Comparison of ENCODE assay signal across 33 mouse cellular contexts in genomic region chr11:70639976-70640375, GRCm38 (mm10). TPM values are rescaled to one million over a fixed set of nuclear protein-coding genes. Genes with fewer than 3 reads are reported as not detected.
A peak's percentile ranks its signal among the peaks of the same experiment; 100 is the strongest.
DNase-seq lines count a peak whose midpoint lies in the region; ATAC-seq and TF ChIP-seq lines count a peak whose summit lies in the region.
"Had no signal": no experiment of that assay in that cellular context is flagged by ENCODE, and none has a peak within 500 bp of the region (broad histone marks: within the 10 kb centered on the region; RNA-seq: fewer than 3 reads in every experiment).

No protein-coding gene starts in this region.

- TF ChIP-seq EP300 in lung, postnatal 0 days (IDR thresholded peaks at IDR 0.05): peak; percentile 33; the same call in 1 of the 2 replicates

- no peak for TF ChIP-seq CTCF in lung, postnatal 0 days (IDR thresholded peaks at IDR 0.05)

- H3K27me3 ChIP-seq in heart, embryonic 13.5 days (replicated peaks): no peaks in the 10 kb centered on the region
- no peaks in the 10 kb centered on the region for H3K27me3 ChIP-seq in lung, postnatal 0 days (replicated peaks; ENCODE audit: insufficient read depth, low read length)
- no peaks in the 10 kb centered on the region for H3K27me3 ChIP-seq in liver, embryonic 13.5 days
- no peaks in the 10 kb centered on the region for H3K27me3 ChIP-seq in myocyte (ENCODE audit: control insufficient read depth, insufficient read depth, insufficient read length)
- H3K27me3 ChIP-seq: embryonic facial prominence, embryonic 15.5 days; forebrain, embryonic 13.5 days; heart, embryonic 12.5 days; limb, embryonic 15.5 days; neural tube, embryonic 12.5 days had no signal

- H3K9ac ChIP-seq in heart, embryonic 13.5 days: no peak overlapping the region
- H3K9ac ChIP-seq in lung, postnatal 0 days (replicated peaks; ENCODE audit: low read depth): no peak overlapping the region
- peak overlapping the region; percentile 67 for H3K9ac ChIP-seq in liver, embryonic 13.5 days
- H3K9ac ChIP-seq: embryonic facial prominence, embryonic 15.5 days; forebrain, embryonic 13.5 days; heart, embryonic 12.5 days; hindbrain, embryonic 14.5 days; limb, embryonic 15.5 days; lung, embryonic 14.5 days; neural tube, embryonic 12.5 days had no signal

- 72% methylated on average over 8 of the region's 8 CpGs for WGBS in heart, embryonic 13.5 days
- 50% methylated on average over 8 of the region's 8 CpGs for WGBS in lung, postnatal 0 days
- WGBS in liver, embryonic 13.5 days (ENCODE audit: insufficient replicate concordance): 69% methylated on average over 8 of the region's 8 CpGs

- peaks cover 24% of the 10 kb centered on the region for H3K36me3 ChIP-seq in heart, embryonic 13.5 days
- H3K36me3 ChIP-seq in lung, postnatal 0 days (ENCODE audit: insufficient read depth, low read length): peaks cover 11% of the 10 kb centered on the region; the same call in 1 of the 2 replicates
- peaks cover 11% of the 10 kb centered on the region for H3K36me3 ChIP-seq in liver, embryonic 13.5 days
- peaks cover 9% of the 10 kb centered on the region for H3K36me3 ChIP-seq in myocyte (ENCODE audit: control insufficient read depth, insufficient read depth)

- no peaks in the 10 kb centered on the region for H3K79me2 ChIP-seq in myocyte (ENCODE audit: control insufficient read depth, insufficient read depth)

- no peaks in the 10 kb centered on the region for H3K9me3 ChIP-seq in heart, embryonic 13.5 days
- H3K9me3 ChIP-seq in lung, postnatal 0 days (ENCODE audit: low read length): no peaks in the 10 kb centered on the region
- H3K9me3 ChIP-seq in liver, embryonic 13.5 days (replicated peaks): no peaks in the 10 kb centered on the region
- H3K9me3 ChIP-seq: embryonic facial prominence, embryonic 10.5 days; embryonic facial prominence, embryonic 15.5 days; forebrain, embryonic 13.5 days; heart, embryonic 12.5 days; limb, embryonic 10.5 days; limb, embryonic 15.5 days; midbrain, embryonic 10.5 days; neural tube, embryonic 12.5 days had no signal

- H3K4me3 ChIP-seq in heart, embryonic 13.5 days: no peak overlapping the region
- H3K4me3 ChIP-seq in lung, postnatal 0 days (ENCODE audit: low read depth, low read length): no peak overlapping the region
- H3K4me3 ChIP-seq in liver, embryonic 13.5 days (replicated peaks): peak overlapping the region; percentile 39; the same call in 1 of the 2 replicates
- H3K4me3 ChIP-seq in myocyte: no peak overlapping the region
- H3K4me3 ChIP-seq: embryonic facial prominence, embryonic 10.5 days; embryonic facial prominence, embryonic 15.5 days; forebrain, embryonic 13.5 days; heart, embryonic 12.5 days; limb, embryonic 10.5 days; limb, embryonic 15.5 days; midbrain, embryonic 10.5 days; neural tube, embryonic 12.5 days had no signal

- peaks cover 20% of the 10 kb centered on the region for H3K4me1 ChIP-seq in heart, embryonic 13.5 days
- peaks cover 7% of the 10 kb centered on the region; the same call in 1 of the 2 replicates for H3K4me1 ChIP-seq in lung, postnatal 0 days (ENCODE audit: insufficient read depth, low read depth, low read length)
- peaks cover 60% of the 10 kb centered on the region for H3K4me1 ChIP-seq in liver, embryonic 13.5 days (replicated peaks)
- H3K4me1 ChIP-seq: embryonic facial prominence, embryonic 10.5 days; forebrain, embryonic 13.5 days; limb, embryonic 15.5 days; midbrain, embryonic 10.5 days had no signal

- H3K27ac ChIP-seq in heart, embryonic 13.5 days (replicated peaks): 0 out of 2 replicates have a peak overlapping the region, but pooled peaks have one; percentile 77
- no peak overlapping the region; the same call in 1 of the 2 replicates for H3K27ac ChIP-seq in lung, postnatal 0 days (ENCODE audit: low read length)
- H3K27ac ChIP-seq in liver, embryonic 13.5 days: peak overlapping the region; percentile 89; the same call in 1 of the 2 replicates
- H3K27ac ChIP-seq: embryonic facial prominence, embryonic 10.5 days; embryonic facial prominence, embryonic 15.5 days; forebrain, embryonic 13.5 days; hindbrain, embryonic 14.5 days; limb, embryonic 10.5 days; limb, embryonic 15.5 days; macrophage; midbrain, embryonic 10.5 days; neural tube, embryonic 12.5 days had no signal

- DNase-seq in heart, adult 18-20 months: no peak
- peak; percentile 65 for DNase-seq in lung, postnatal 0 days (ENCODE audit: low spot score)
- no peak for DNase-seq in lung, postnatal 25 days (ENCODE audit: low spot score)
- no peak for DNase-seq in liver, embryonic 13.5 days
- no peak for DNase-seq in testis, postnatal 14 days (ENCODE audit: low spot score)
- DNase-seq: B cell, adult 2 months; cerebellum, adult 2 months; cerebellum, postnatal 25 days; gastrocnemius, postnatal 10 days; kidney, adult 9 months; kidney, postnatal 10 days; layer of hippocampus, adult 9-11 months; lung, embryonic 14.5 days; right cerebral cortex, adult 18-20 months; spleen, adult 18-20 months; thymus, adult 18-20 months; thymus, postnatal 25 days had no signal

- no peak for TF ChIP-seq POLR2A in myocyte (IDR thresholded peaks at IDR 0.05; ENCODE audit: insufficient read length, low read depth)

- H3K4me2 ChIP-seq in heart, embryonic 13.5 days: no peak overlapping the region
- no peak overlapping the region for H3K4me2 ChIP-seq in lung, postnatal 0 days (replicated peaks; ENCODE audit: low read depth, low read length)
- H3K4me2 ChIP-seq in liver, embryonic 13.5 days: peak overlapping the region; percentile 65
- H3K4me2 ChIP-seq in myocyte (ENCODE audit: low read depth): no peak overlapping the region
- H3K4me2 ChIP-seq: embryonic facial prominence, embryonic 15.5 days; forebrain, embryonic 13.5 days; hindbrain, embryonic 14.5 days; limb, embryonic 15.5 days; lung, embryonic 14.5 days; neural tube, embryonic 12.5 days had no signal

- ATAC-seq in heart, embryonic 13.5 days (ENCODE audit: extremely low read depth, insufficient number of reproducible peaks, low FRiP score, low TSS enrichment): no peak
- peak; percentile 74 for ATAC-seq in lung, postnatal 0 days
- no peak for ATAC-seq in liver, embryonic 13.5 days (ENCODE audit: low read depth)
- ATAC-seq: forebrain, embryonic 13.5 days; intestine, postnatal 0 days; midbrain, embryonic 16.5 days had no signal

- no peak overlapping the region for H3ac ChIP-seq in myocyte (ENCODE audit: control insufficient read depth, insufficient read length)

TF ChIP-seq in myocyte, 11 proteins besides CTCF, POLR2A, EP300 and RAD21:
- TF ChIP-seq SRF (IDR thresholded peaks at IDR 0.05; ENCODE audit: control insufficient read depth, insufficient read length, low read depth) (no peak), CEBPB (IDR thresholded peaks at IDR 0.05; ENCODE audit: insufficient read depth, poor library complexity, severe bottlenecking) (0 out of 2 replicates have a peak, but pooled peaks have one; percentile 36), POLR2AphosphoS2 (IDR thresholded peaks at IDR 0.05; ENCODE audit: insufficient read length, low read depth) (peak; percentile 43), MAX (IDR thresholded peaks at IDR 0.05; ENCODE audit: low read depth) (no peak), TCF3 (IDR thresholded peaks at IDR 0.05; ENCODE audit: insufficient read length, low read depth) (no peak)
TF ChIP-seq in myocyte: peak in this region for 2.

RNA-seq across cellular contexts. Expression of gene Gp1ba, which starts 1.1 kb away (rescaled TPM):
- polyA plus RNA-seq in heart, embryonic 13.5 days (2015; fragmentation: Nextera tagmentation; extraction: Ambion mirVana): 0.86 and 1.0 TPM in 2 replicates
- total RNA-seq in heart, adult 18-20 months (2021): under 1 TPM; 0.21 to 0.35 TPM
- 0.55 and 0.66 TPM in 2 replicates for polyA plus RNA-seq in lung, postnatal 0 days (2015; fragmentation: Nextera tagmentation; extraction: Ambion mirVana)
- 2.8 and 4.7 TPM in 2 replicates for polyA plus RNA-seq in liver, embryonic 13.5 days (2015; fragmentation: Nextera tagmentation; extraction: Ambion mirVana)
- 0.22 TPM for polyA plus RNA-seq in myocyte (2012; fragmentation: generic; extraction: Trizol)
- total RNA-seq: left cerebral cortex, postnatal 10 days had no signal
- polyA plus RNA-seq: cerebellum, adult 2 months; large intestine, adult 2 months had no signal

RNA-seq across cellular contexts. Expression of gene Rnf167, which starts 7.1 kb away (rescaled TPM):
- polyA plus RNA-seq in heart, embryonic 13.5 days (2015; fragmentation: Nextera tagmentation; extraction: Ambion mirVana): 66.3 and 73.8 TPM in 2 replicates
- total RNA-seq in heart, adult 18-20 months (2021): 10 to 100 TPM; 51.4 to 63.0 TPM
- 112 and 119 TPM in 2 replicates for polyA plus RNA-seq in lung, postnatal 0 days (2015; fragmentation: Nextera tagmentation; extraction: Ambion mirVana)
- polyA plus RNA-seq in liver, embryonic 13.5 days (2015; fragmentation: Nextera tagmentation; extraction: Ambion mirVana): 74.2 and 81.0 TPM in 2 replicates
- polyA plus RNA-seq in myocyte (2012; fragmentation: generic; extraction: Trizol): 16.7 TPM

RNA-seq across cellular contexts. Expression of gene Slc25a11, which starts 7.3 kb away (rescaled TPM):
- 234 and 262 TPM in 2 replicates for polyA plus RNA-seq in heart, embryonic 13.5 days (2015; fragmentation: Nextera tagmentation; extraction: Ambion mirVana)
- 100 to 1,000 TPM; 619 to 711 TPM for total RNA-seq in heart, adult 18-20 months (2021)
- 118 and 121 TPM in 2 replicates for polyA plus RNA-seq in lung, postnatal 0 days (2015; fragmentation: Nextera tagmentation; extraction: Ambion mirVana)
- 72.8 and 73.8 TPM in 2 replicates for polyA plus RNA-seq in liver, embryonic 13.5 days (2015; fragmentation: Nextera tagmentation; extraction: Ambion mirVana)
- 165 TPM for polyA plus RNA-seq in myocyte (2012; fragmentation: generic; extraction: Trizol)

RNA-seq across cellular contexts. Expression of gene Pfn1, which starts 14.5 kb away (rescaled TPM):
- 1,587 and 1,588 TPM in 2 replicates for polyA plus RNA-seq in heart, embryonic 13.5 days (2015; fragmentation: Nextera tagmentation; extraction: Ambion mirVana)
- total RNA-seq in heart, adult 18-20 months (2021): 100 to 1,000 TPM; 303 to 305 TPM
- polyA plus RNA-seq in lung, postnatal 0 days (2015; fragmentation: Nextera tagmentation; extraction: Ambion mirVana): 1,176 and 1,206 TPM in 2 replicates
- polyA plus RNA-seq in liver, embryonic 13.5 days (2015; fragmentation: Nextera tagmentation; extraction: Ambion mirVana): 1,347 and 1,531 TPM in 2 replicates
- polyA plus RNA-seq in myocyte (2012; fragmentation: generic; extraction: Trizol): 2,636 TPM

RNA-seq across cellular contexts. Expression of gene Eno3, which starts 17.0 kb away (rescaled TPM):
- 273 and 322 TPM in 2 replicates for polyA plus RNA-seq in heart, embryonic 13.5 days (2015; fragmentation: Nextera tagmentation; extraction: Ambion mirVana)
- total RNA-seq in heart, adult 18-20 months (2021): 1,000 to 10,000 TPM; 1,596 to 1,839 TPM
- polyA plus RNA-seq in lung, postnatal 0 days (2015; fragmentation: Nextera tagmentation; extraction: Ambion mirVana): 20.8 and 23.1 TPM in 2 replicates
- 5.5 and 6.7 TPM in 2 replicates for polyA plus RNA-seq in liver, embryonic 13.5 days (2015; fragmentation: Nextera tagmentation; extraction: Ambion mirVana)
- polyA plus RNA-seq in myocyte (2012; fragmentation: generic; extraction: Trizol): 1,792 TPM
